Mouse (Mus musculus): Measurements from ENCODE around the gene Gm4869.
A peak's percentile ranks its signal among the peaks of the same experiment; 100 is the strongest.

Gene Gm4869

GRCm38 (mm10) chr5:140521196-140521595 is 75.8 kb downstream of the Gm4869 start:
- no peak for DNase-seq (ENCODE audit: low spot score in 2 of 2)

DNA sequence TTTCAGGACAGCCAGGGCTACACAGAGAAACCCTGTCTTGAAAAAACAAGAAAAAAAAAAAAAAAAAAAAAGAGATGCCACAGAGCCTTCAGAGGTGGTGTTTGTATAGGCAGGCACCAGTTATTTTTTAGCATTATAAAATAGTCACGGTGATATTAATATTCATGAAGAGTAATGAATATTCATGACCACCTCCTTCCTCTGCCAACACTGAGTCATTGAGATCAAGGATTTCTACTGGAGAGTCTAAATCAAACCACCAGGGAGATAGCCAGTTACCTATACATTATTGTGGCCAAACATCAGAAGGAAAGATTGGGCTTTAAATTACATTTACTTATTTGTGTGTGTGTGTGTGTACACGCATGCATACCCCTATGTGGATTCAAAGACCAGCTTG is 81.3 kb downstream of the Gm4869 start:
- DNase-seq (ENCODE audit: low spot score in 2 of 2) = no peak

DNA sequence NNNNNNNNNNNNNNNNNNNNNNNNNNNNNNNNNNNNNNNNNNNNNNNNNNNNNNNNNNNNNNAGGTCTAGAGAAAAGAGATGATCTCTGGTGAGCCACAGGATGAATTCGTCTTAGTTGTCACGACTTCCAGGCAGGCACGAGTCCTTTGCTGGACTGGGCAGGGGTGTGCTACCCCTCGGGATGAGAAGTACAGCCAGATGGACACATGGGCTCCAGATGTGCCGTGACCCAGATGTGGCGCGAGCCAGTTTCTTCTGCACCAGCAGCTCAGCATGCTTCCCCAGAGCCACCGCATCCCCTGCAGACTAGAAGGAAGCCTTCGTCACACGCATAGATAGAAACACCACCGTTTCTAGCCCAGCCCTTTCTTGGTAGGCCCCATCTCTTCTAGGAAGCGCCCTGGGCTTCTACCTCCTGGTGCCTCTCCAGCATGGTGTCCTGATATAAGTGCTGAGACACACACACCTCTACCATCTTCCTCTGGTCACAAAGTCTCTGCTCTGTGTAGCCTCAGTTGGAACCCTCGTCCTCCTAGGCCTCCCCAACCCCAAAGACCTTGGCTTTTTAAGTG is 92.8 kb downstream of the Gm4869 start:
- no peak for DNase-seq (ENCODE audit: low spot score in 2 of 2)

DNA sequence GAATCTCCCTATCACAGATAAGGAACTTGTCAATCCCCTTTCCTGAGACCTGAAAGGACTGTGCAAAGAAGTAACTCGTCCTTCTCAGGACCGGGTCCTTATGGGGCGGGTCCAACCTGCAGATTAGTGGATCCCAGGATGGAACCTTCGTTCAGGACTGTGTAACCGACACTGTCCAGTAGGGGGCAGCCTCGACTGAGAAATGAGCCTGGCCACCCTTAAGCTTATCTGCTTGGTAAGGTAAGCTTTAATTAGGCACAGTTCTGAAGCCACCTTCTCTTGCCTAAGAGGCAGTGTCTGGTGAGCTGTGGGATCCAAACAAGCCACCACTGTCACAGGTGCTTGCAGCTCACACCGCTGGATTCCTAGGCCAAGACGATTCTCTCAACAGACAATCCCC is 94.7 kb downstream of the Gm4869 start:
- DNase-seq (ENCODE audit: low spot score in 2 of 2) = peak; percentile 80 to 82

DNA sequence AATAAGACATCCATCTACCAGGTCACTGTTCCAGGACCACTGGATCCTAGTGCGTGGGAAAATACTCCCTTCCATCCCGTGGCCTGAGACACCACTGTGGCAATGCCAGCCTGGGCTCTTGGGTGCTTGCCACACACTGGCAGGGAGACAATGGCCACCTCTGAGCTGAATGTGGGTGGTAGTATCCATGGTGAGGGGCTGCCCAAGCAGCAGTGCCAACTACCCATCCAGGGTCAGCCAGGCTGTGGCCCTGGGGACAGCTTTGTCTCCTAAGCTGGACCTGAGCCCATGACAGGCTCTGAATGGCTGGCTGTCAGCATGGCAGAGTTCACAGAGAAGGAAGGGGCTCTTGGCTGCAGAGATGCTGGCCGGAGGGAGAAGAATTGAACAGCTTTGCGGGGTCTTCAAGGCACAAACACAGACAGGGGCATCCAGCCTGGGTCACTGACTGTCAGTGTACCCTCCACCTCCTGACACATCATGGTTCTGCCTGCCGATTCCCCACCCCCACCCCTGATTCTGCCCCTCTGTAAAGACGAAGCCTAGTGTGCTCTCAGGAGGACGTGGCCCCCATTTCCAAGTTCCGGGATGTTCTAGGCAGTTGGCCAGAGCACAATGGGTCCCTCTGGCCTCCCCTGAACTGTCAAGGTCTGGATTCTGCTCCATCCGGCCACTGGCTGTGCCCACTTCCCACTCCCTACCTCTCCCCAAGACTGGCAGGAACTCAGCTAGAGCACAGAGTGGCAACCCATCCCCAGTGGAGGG is 97.5 kb downstream of the Gm4869 start:
- DNase-seq (ENCODE audit: low spot score in 2 of 2) = no peak
